16 mouse cellular contexts compared by ENCODE assay signal in genomic region chr11:63465941-63466340, GRCm38 (mm10).
A peak's percentile ranks its signal among the peaks of the same experiment; 100 is the strongest.
DNase-seq lines count a peak whose midpoint lies in the region.
"Had no signal": no experiment of that assay in that cellular context is flagged by ENCODE, and none has a peak within 500 bp of the region (broad histone marks: within the 10 kb centered on the region; RNA-seq: fewer than 3 reads in every experiment).

No protein-coding gene starts in this region.

- intact Hi-C loops in gastrocnemius, postnatal 14 days (cut with DNase I; ENCODE audit: low total_unique reads), result no loop called here

- DNase-seq in adrenal gland, postnatal 10 days, result peak; percentile 34
- DNase-seq in adrenal gland, adult 2 months, result no peak
- DNase-seq in adrenal gland, postnatal 25 days, result peak; percentile 6
- DNase-seq in adrenal gland, adult 18-20 months (ENCODE audit: low spot score in 2 of 2), result no peak
- peak; percentile 28 for DNase-seq in testis, postnatal 10 days (ENCODE audit: low spot score)
- no peak for DNase-seq in testis, postnatal 14 days (ENCODE audit: low spot score)
- DNase-seq in gonadal fat pad, adult 2 months (ENCODE audit: low read depth), result peak; percentile 92
- DNase-seq in gastrocnemius, postnatal 14 days, result no peak
- DNase-seq: adrenal gland, adult 8-10 months; B cell, adult 2 months; cerebellum, adult 11-12 months; cerebellum, adult 2 months; cerebellum, adult 9-10 months; cerebellum, postnatal 10 days; cerebellum, postnatal 36 days; embryo, embryonic 11 days had no signal

Comparison
In these comparisons a context has a peak if more than half of its experiments do, and no peak if none do; other contexts are left out.
1. DNase-seq: peak in adrenal gland, postnatal 10 days (single experiment), adrenal gland, postnatal 25 days (single experiment), testis, postnatal 10 days (single experiment) and gonadal fat pad, adult 2 months (single experiment); none in adrenal gland, adult 2 months (single experiment), adrenal gland, adult 18-20 months (0 of 2), testis, postnatal 14 days (single experiment) and gastrocnemius, postnatal 14 days (single experiment).